Mouse (Mus musculus) lung, adult 2 months (tissue): ENCODE measurements around the gene Stambpl1. TPM values are rescaled to one million over a fixed set of nuclear protein-coding genes. Genes with fewer than 3 reads are reported as not detected.
"Not testable (repeated sequence)": the region's sequence is repeated elsewhere in the genome, so short reads cannot be mapped to it uniquely, and the experiment has no call there.

Source experiments
- DNase-seq: peaks from one replicate; pipeline ENCODE4 v3.0.0; 2022
- H3K4me1 ChIP-seq: fragments of 200-500 bp; 2 replicates; pipeline ENCODE4 v1.6.1; 2011; ENCODE audit warnings: low read length; ENCODE audit not compliant: control insufficient read depth, insufficient read depth
- H3K4me3 ChIP-seq: fragments of 200-500 bp; replicated peaks from 2 replicates; pipeline ENCODE3; 2011; ENCODE audit warnings: low read depth, mild to moderate bottlenecking, control low read depth, low read length; ENCODE audit errors: extremely low read depth
- CTCF ChIP-seq: fragments of 200-500 bp; IDR thresholded peaks from 2 replicates; pipeline ENCODE4 v1.5.1; 2011; ENCODE audit warnings: mild to moderate bottlenecking, low read length, control low read depth; ENCODE audit not compliant: insufficient read depth
- POLR2A ChIP-seq: fragments of 200-500 bp; IDR thresholded peaks from 2 replicates; pipeline ENCODE4 v1.6.1; 2011; ENCODE audit warnings: low read depth, mild to moderate bottlenecking, control low read depth, low read length, borderline replicate concordance; ENCODE audit errors: extremely low read depth
- WGBS: fragments of 180-500 bp; shearing (Covaris S2); methylation state at CpG from one replicate; pipeline ENCODE4 v1.1.7; 2018; 5-methylcytosine and 5-hydroxymethylcytosine counted together
- polyA plus RNA-seq: library from polyadenylated mRNA; depleted of rRNA; stranded (reverse); fragments of >200 nt; gene quantifications from 2 replicates; pipeline ENCODE4 v1.2.3, GENCODE M21; 2012

Stambpl1 gene
- polyA plus RNA-seq, 1 experiment = 7.4 TPM

DNA sequence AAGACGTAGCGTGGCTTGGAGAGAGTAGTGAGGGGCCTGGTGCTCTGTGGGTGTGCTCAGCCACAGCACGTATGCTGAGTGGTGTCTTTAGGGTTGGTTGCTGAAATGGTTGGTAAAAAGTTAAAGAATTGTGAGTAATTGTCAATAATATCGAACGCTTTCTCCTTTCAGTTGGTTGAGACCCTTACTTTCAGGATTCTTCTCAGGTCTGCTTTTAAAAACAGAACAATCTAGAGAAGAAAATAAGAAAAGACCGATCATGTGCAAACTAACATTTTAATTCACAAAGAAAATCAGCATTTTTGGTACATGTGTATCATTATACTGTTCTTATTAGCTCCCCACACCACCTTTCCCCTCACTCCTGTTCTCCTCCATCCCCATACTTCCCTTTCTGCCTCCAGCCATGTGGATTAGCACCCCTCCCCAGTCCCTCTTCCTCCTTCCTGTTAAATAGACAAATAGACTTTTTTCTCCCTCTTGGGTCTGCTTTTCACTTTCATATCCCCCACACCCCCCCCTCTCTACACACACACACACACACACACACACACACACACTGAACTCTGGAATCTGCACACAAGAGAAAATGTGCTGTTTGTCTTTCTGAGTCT is 2.2 kb downstream of the Stambpl1 start:
- H3K4me1 ChIP-seq = peaks cover 2% of the 10 kb centered on the region
- no peak for DNase-seq
- no peak overlapping the region for H3K4me3 ChIP-seq
- 91% methylated on average over 6 of the region's 6 CpGs for whole genome bisulfite sequencing
- TF ChIP-seq POLR2A (no peak), CTCF (no peak)

GRCm38 (mm10) chr19:34195031-34195430 is 3.0 kb downstream of the Stambpl1 start:
- WGBS = 56% methylated on average over 2 of the region's 2 CpGs
- Histone ChIP-seq H3K4me3 (no peak overlapping the region), H3K4me1 (peaks cover 5% of the 10 kb centered on the region)
- TF ChIP-seq POLR2A (no peak), CTCF (no peak)
- DNase-seq = no peak

DNA sequence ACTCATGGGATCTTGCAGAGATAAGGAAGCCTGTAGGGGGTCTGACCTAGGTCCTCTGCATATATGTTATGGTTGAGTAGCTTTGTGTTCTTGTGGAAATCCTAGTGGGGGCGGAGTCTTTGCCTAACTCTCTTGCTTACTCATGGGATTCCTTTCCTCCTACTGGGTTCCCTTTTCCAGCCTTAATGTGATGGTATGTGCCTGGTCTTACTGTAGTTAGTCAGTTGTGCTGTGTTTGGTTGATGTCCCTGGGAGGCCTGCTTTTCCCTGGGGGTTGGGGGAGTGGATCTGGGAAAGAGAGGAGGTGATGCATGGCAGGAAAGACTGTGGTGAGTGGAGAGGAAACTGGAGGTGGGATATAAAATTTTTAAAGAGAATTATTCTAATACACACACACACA is 6.0 kb downstream of the Stambpl1 start:
- no peak for DNase-seq
- TF ChIP-seq POLR2A (no peak), CTCF (no peak)
- Histone ChIP-seq H3K4me1 (peaks cover 8% of the 10 kb centered on the region), H3K4me3 (no peak overlapping the region)
- 100% methylated on average over 1 of the region's 1 CpGs for WGBS

GRCm38 (mm10) chr19:34198901-34199300 is 6.9 kb downstream of the Stambpl1 start:
- no peak for TF ChIP-seq CTCF
- no peak for TF ChIP-seq POLR2A
- DNase-seq = no peak
- WGBS = 71% methylated on average over 4 of the region's 4 CpGs
- H3K4me3 ChIP-seq = no peak overlapping the region
- H3K4me1 ChIP-seq = peaks cover 8% of the 10 kb centered on the region

- Histone ChIP-seq H3K4me1 (peaks cover 8% of the 10 kb centered on the region), H3K4me3 (no peak overlapping the region)
- no peak for DNase-seq
- TF ChIP-seq POLR2A (no peak), CTCF (no peak)
- 49% methylated on average over 2 of the region's 2 CpGs for WGBS
These were observed 7.5 kb downstream of the Stambpl1 start for GRCm38 (mm10) chr19:34199488-34199887.

DNA sequence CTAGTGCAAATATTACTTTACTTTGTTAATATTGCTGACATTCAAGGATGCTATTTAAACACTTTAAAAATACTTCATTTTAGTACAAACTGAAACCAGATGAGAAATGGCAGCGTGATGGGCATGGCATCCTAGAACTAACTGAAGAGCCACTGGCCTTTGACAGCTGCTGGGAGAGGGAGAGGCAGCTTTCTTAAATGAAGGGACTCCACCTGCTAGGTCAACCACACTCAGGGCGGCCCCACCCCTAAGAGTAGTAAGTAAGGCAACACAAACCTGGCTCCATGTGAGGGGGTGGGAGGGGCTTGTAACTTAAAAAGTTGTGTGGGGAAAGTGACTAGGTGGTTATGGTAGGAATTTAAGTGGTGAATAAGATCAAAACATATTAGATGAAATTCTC is 10.6 kb downstream of the Stambpl1 start:
- no peak for TF ChIP-seq POLR2A
- no peak for TF ChIP-seq CTCF
- WGBS = 62% methylated on average over 2 of the region's 2 CpGs
- Histone ChIP-seq H3K4me3 (no peak overlapping the region), H3K4me1 (peaks cover 8% of the 10 kb centered on the region)
- no peak for DNase-seq

DNA sequence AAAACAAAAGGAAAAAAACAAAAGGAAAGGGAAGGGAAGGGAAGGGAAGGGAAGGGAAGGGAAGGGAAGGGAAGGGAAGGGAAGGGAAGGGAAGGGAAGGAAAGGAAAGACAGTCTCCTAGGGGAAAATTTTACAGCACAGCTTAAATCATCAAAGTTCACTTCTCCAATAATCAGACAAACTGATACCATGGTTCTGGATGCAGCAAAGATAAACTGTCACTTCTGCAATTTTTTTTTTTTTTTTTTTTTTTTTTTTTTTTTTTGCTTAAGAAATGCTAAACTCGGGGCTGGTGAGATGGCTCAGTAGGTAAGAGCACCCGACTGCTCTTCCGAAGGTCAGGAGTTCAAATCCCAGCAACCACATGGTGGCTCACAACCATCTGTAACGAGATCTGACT is 14.1 kb downstream of the Stambpl1 start:
- H3K4me3 ChIP-seq, DNase-seq, H3K4me1 ChIP-seq: not testable (repeated sequence)
- 64% methylated on average over 4 of the region's 4 CpGs for WGBS

- 59% methylated on average over 8 of the region's 8 CpGs for WGBS
- TF ChIP-seq POLR2A = no peak
- TF ChIP-seq CTCF = no peak
- peaks cover 7% of the 10 kb centered on the region for H3K4me1 ChIP-seq
- no peak for DNase-seq
- no peak overlapping the region for H3K4me3 ChIP-seq
These were observed 14.9 kb downstream of the Stambpl1 start for GRCm38 (mm10) chr19:34206760-34207440.

GRCm38 (mm10) chr19:34209031-34209430 is 17.0 kb downstream of the Stambpl1 start:
- no peak overlapping the region for H3K4me3 ChIP-seq
- WGBS = 72% methylated on average over 3 of the region's 3 CpGs
- H3K4me1 ChIP-seq = peaks cover 10% of the 10 kb centered on the region
- DNase-seq = no peak
- TF ChIP-seq POLR2A (no peak), CTCF (no peak)

GRCm38 (mm10) chr19:34209930-34210581 is 18.0 kb downstream of the Stambpl1 start:
- DNase-seq = no peak
- Histone ChIP-seq H3K4me1 (peaks cover 10% of the 10 kb centered on the region), H3K4me3 (no peak overlapping the region)
- no peak for TF ChIP-seq CTCF
- no peak for TF ChIP-seq POLR2A
- 91% methylated on average over 8 of the region's 8 CpGs for WGBS
